Mouse (Mus musculus) stomach, postnatal 0 days (tissue): ENCODE results near the gene Lrpprc. TPM values are rescaled to one million over a fixed set of nuclear protein-coding genes. Genes with fewer than 3 reads are reported as not detected.

Source experiments
- ATAC-seq: fragments of 200-750 bp; cut with Nextera tagmentation; 2 replicates; pipeline ENCODE4 v1.8.0; 2017; ENCODE audit not compliant: low FRiP score, low TSS enrichment
- DNase-seq: peaks from one replicate; pipeline ENCODE4 v3.0.0-alpha.2; 2016; ENCODE audit warnings: low spot score
- H3K27ac ChIP-seq: fragments of 300-500 bp; sonication (generic); replicated peaks from 2 replicates; pipeline ENCODE4 v1.5.1; 2014; ENCODE audit warnings: mild to moderate bottlenecking, control low read depth
- H3K27me3 ChIP-seq: fragments of 300-500 bp; sonication (generic); 2 replicates; pipeline ENCODE4 v1.6.1; 2014; ENCODE audit warnings: low read length; ENCODE audit not compliant: control insufficient read depth, insufficient read depth
- H3K36me3 ChIP-seq: fragments of 300-500 bp; sonication (generic); 2 replicates; pipeline ENCODE4 v1.6.1; 2014; ENCODE audit warnings: low read length, mixed read lengths; ENCODE audit not compliant: control insufficient read depth, insufficient read depth
- H3K4me1 ChIP-seq: fragments of 300-500 bp; sonication (generic); replicated peaks from 2 replicates; pipeline ENCODE4 v1.6.1; 2014; ENCODE audit warnings: antibody characterized with exemption; ENCODE audit not compliant: control insufficient read depth, insufficient read depth
- H3K4me2 ChIP-seq: fragments of 300-500 bp; sonication (generic); replicated peaks from 2 replicates; pipeline ENCODE4 v1.6.1; 2014; ENCODE audit warnings: low read depth, mild to moderate bottlenecking, control low read depth, moderate library complexity
- H3K4me3 ChIP-seq: fragments of 300-500 bp; sonication (generic); 2 replicates; pipeline ENCODE4 v1.5.1; 2014; ENCODE audit warnings: low read depth, low read length, control low read depth
- H3K9ac ChIP-seq: fragments of 300-500 bp; sonication (generic); 2 replicates; pipeline ENCODE4 v1.6.1; 2014; ENCODE audit warnings: mild to moderate bottlenecking, low read length, control low read depth, mixed read lengths
- H3K9me3 ChIP-seq: fragments of 300-500 bp; sonication (generic); 2 replicates; pipeline ENCODE4 v1.6.1; 2016; ENCODE audit warnings: low read length; ENCODE audit not compliant: control insufficient read depth
- CTCF ChIP-seq: IDR thresholded peaks from 2 replicates; pipeline ENCODE4 v1.5.1; 2016; ENCODE audit warnings: antibody characterized with exemption, low read depth, mild to moderate bottlenecking, moderate library complexity
- EP300 ChIP-seq: optimal IDR thresholded peaks from 2 replicates; pipeline ENCODE3; 2016; ENCODE audit warnings: antibody characterized with exemption
- WGBS: fragments of 180-500 bp; shearing (Covaris S2); extraction: QIAGEN DNeasy Blood & Tissue Kit; methylation state at CpG from one replicate; pipeline ENCODE4 v1.1.7; 2014; 5-methylcytosine and 5-hydroxymethylcytosine counted together
- polyA plus RNA-seq: library from polyadenylated mRNA; unstranded; fragments of >200 nt; fragmentation: Nextera tagmentation; extraction: Ambion mirVana; gene quantifications from 2 replicates; pipeline ENCODE4 v1.2.1, GENCODE M21; 2015

The Lrpprc gene
- polyA plus RNA-seq, 1 experiment from 2014 or later = 14.6 TPM

DNA sequence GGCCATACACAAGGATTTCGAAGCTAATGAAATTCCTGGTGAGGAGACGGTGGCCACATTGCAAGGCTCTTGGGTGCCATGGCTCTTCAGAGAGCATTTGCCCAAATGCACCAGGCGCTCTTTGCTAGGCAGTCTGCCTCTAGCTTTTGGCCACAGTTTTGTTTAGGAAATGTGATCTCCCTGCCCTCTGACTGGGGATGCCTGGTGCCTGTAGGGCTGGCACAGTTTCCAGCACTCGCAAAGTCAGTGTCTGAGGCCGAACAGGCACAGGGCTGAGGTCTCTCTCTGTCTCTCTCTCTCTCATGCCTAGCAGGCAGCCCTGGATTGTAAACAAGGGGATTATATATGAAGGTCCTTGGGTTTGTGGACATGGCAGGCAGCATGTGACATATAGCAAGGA, 100.5 kb downstream of the Lrpprc start:
- Histone ChIP-seq H3K9me3 (no peaks in the 10 kb centered on the region), H3K4me2 (no peak overlapping the region), H3K27ac (no peak overlapping the region), H3K4me3 (no peak overlapping the region), H3K27me3 (no peaks in the 10 kb centered on the region), H3K4me1 (no peaks in the 10 kb centered on the region), H3K36me3 (no peaks in the 10 kb centered on the region), H3K9ac (no peak overlapping the region)
- WGBS = 58% methylated on average over 5 of the region's 5 CpGs
- TF ChIP-seq CTCF = no peak
- TF ChIP-seq EP300 = no peak
- DNase-seq (no peak), ATAC-seq (no peak)

- Histone ChIP-seq H3K4me1 (no peaks in the 10 kb centered on the region), H3K9ac (no peak overlapping the region), H3K9me3 (no peaks in the 10 kb centered on the region), H3K27me3 (no peaks in the 10 kb centered on the region), H3K27ac (no peak overlapping the region), H3K4me3 (no peak overlapping the region), H3K4me2 (no peak overlapping the region), H3K36me3 (no peaks in the 10 kb centered on the region)
- no peak for DNase-seq
- WGBS = 35% methylated on average over 5 of the region's 5 CpGs
- TF ChIP-seq CTCF (no peak), EP300 (no peak)
- no peak for ATAC-seq
Observed at GRCm38 (mm10) chr17:84689316-84689715, 101.3 kb downstream of the Lrpprc start.

- WGBS = 83% methylated on average over 11 of the region's 11 CpGs
- no peak for DNase-seq
- Histone ChIP-seq H3K9ac (no peak overlapping the region), H3K4me2 (no peak overlapping the region), H3K36me3 (no peaks in the 10 kb centered on the region), H3K4me3 (no peak overlapping the region), H3K4me1 (no peaks in the 10 kb centered on the region), H3K27ac (no peak overlapping the region), H3K9me3 (no peaks in the 10 kb centered on the region), H3K27me3 (no peaks in the 10 kb centered on the region)
- no peak for ATAC-seq
- TF ChIP-seq CTCF (no peak), EP300 (no peak)
Observed at GRCm38 (mm10) chr17:84688834-84689233, 101.8 kb downstream of the Lrpprc start.

DNA sequence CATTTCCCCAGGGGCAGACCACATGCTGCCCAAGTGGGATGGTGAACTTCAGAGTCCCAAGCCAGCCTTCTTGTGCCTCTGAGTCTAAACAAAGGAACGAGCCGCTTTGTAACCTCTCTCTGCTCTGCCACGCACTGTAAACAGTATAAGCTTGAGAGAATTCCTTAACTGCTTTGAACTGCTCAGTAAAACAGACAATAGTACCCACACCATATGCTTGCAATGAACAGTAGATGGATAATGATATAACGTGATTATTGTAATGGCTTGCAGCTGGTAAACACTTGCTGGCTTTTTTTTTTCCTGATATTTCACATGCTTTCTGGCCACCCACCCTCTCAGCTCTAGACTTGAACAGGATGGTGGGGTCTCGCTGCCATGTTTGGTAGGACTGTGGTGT, 102.6 kb downstream of the Lrpprc start:
- ATAC-seq (no peak), DNase-seq (no peak)
- Histone ChIP-seq H3K9me3 (no peaks in the 10 kb centered on the region), H3K9ac (no peak overlapping the region), H3K4me3 (no peak overlapping the region), H3K27ac (no peak overlapping the region), H3K27me3 (no peaks in the 10 kb centered on the region), H3K4me1 (no peaks in the 10 kb centered on the region), H3K4me2 (no peak overlapping the region), H3K36me3 (no peaks in the 10 kb centered on the region)
- WGBS = 39% methylated on average over 5 of the region's 5 CpGs
- TF ChIP-seq EP300 (no peak), CTCF (no peak)

DNA sequence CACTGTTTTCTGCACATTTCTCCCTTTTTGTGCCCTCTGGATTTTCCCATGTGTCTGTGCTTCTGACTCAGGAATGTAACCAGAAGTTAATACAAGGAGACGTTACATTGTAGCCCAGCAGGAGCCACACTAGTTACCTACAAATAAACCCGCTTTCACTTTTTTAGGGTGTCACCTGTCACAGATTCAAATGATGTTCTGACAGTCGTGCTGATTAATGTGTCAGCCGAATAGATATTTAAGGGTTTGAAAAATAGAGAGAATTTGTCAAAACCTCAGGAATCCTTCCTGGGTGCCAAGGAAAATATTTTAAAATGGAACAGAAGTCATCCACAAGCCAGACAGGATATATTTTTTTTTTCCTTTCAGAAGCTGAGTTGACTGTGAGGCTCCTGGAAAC, 105.3 kb downstream of the Lrpprc start:
- Histone ChIP-seq H3K36me3 (no peaks in the 10 kb centered on the region), H3K9me3 (no peaks in the 10 kb centered on the region), H3K27ac (no peak overlapping the region), H3K9ac (no peak overlapping the region), H3K27me3 (no peaks in the 10 kb centered on the region), H3K4me2 (no peak overlapping the region), H3K4me1 (no peaks in the 10 kb centered on the region), H3K4me3 (no peak overlapping the region)
- WGBS = 72% methylated on average over 4 of the region's 4 CpGs
- ATAC-seq (no peak), DNase-seq (no peak)
- no peak for TF ChIP-seq CTCF
- TF ChIP-seq EP300 = no peak

GRCm38 (mm10) chr17:84684284-84684683, 106.3 kb downstream of the Lrpprc start:
- Histone ChIP-seq H3K27ac (no peak overlapping the region), H3K27me3 (no peaks in the 10 kb centered on the region), H3K36me3 (no peaks in the 10 kb centered on the region), H3K9ac (no peak overlapping the region), H3K4me2 (no peak overlapping the region), H3K4me1 (no peaks in the 10 kb centered on the region), H3K9me3 (no peaks in the 10 kb centered on the region), H3K4me3 (no peak overlapping the region)
- TF ChIP-seq CTCF = no peak
- no peak for TF ChIP-seq EP300
- WGBS = 43% methylated on average over 6 of the region's 6 CpGs
- ATAC-seq (no peak), DNase-seq (no peak)
